Mouse (Mus musculus) adrenal gland, postnatal 0 days (tissue): ENCODE measurements around the gene Inpp5d. TPM values are rescaled to one million over a fixed set of nuclear protein-coding genes. Genes with fewer than 3 reads are reported as not detected.

Experiments used
- polyA plus RNA-seq: library from polyadenylated mRNA; unstranded; fragments of >200 nt; fragmentation: Nextera tagmentation; extraction: Ambion mirVana; gene quantifications from 2 replicates; pipeline ENCODE4 v1.2.1, GENCODE M21; 2015

The Inpp5d gene
- 1.8 and 7.4 TPM in 2 replicates for polyA plus RNA-seq

DNA sequence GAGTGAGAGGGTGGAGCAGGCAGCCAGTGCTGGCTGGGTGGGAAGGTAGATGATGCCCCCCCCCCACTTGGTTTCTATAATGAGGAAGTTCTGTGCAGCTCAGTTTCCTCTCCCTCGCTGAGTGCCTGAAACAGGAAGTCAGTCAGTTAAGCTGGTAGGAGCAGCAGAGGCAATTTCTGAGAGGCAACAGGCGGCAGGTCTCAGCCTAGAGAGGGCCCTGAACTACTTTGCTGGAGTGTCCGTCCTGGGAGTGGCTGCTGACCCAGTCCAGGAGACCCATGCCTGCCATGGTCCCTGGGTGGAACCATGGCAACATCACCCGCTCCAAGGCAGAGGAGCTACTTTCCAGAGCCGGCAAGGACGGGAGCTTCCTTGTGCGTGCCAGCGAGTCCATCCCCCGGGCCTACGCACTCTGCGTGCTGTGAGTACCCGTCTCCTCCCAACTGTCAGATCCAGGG lies at the start of gene Inpp5d:
Inpp5d (plus strand) TSS at position 102 of the 458 bp plus-strand sequence.

DNA sequence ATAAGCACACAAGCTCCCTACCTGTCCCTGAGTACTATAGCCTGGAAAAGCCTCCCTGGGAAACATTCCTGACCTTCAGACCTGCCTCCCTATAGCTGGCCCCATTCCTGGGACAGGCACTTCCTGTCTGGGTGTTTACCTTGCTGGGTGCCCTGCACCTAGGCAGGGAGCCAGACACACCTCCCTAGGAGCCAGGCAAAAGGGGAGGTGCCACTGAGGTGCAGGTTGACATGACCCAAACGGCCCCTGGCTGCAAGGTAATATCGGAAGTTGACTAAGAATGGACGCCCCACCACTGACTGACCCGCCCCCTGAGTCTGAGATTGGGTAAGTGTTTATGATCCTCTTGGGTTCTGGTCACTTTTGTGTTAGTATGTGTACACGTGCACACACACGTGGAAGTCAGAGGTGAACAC lies 46.3 kb upstream of the Inpp5d start, which contains the start of gene Ngef:
Ngef (minus strand) TSS at position 71 of the 416 bp plus-strand sequence.

DNA sequence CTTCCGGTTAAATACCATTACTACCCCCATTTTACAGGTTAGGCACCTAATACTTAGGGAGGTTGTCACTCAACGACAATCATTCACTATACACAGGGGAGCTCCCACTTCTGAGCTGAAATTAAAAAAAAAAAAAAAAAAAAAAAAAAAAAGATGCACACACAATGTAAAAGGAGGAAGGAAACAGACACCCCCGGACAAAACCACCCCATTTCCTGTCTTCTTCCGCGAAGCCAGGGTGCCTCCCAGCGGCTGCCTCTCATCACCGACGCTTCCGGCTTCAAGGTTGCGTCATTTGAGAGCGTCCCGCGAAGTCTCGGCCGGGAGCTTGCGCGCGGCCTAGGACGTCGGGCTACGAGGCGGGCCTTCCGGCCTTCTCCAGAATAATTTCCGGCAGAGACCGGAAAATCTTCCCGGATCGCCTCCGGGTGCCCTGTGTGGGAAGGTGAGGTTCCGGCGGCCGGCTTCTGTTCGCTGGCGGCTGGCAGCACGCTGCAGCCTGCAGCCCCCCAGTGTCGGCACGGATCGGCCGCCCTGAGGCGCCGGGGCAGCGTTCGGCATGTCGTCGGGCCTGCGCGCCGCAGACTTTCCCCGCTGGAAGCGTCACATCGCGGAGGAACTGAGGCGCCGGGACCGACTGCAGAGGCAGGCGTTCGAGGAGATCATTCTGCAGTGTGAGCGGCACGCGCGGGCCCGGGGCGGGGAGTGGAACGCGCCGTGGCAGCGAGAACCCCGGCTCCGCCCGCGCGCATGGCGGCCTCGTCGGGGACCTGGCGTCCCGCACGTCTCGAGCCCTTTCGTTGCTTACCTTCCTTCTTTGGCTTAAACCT lies 135.7 kb downstream of the Inpp5d start, which contains the start of gene Atg16l1:
Atg16l1 (plus strand) TSS at position 230 of the 830 bp plus-strand sequence.

Other genes starting within 250 kb of the Inpp5d start
- gene Kcnj13, start 225.6 kb upstream of the Inpp5d start, polyA plus RNA-seq = 0.36 TPM in 2 replicates
- not detected in 2 replicates for gene Snorc, start 150.0 kb upstream of the Inpp5d start, polyA plus RNA-seq
- 0.17 and 0.25 TPM in 2 replicates for gene Neu2, start 110.4 kb upstream of the Inpp5d start, polyA plus RNA-seq
- gene Ngef, start 46.4 kb upstream of the Inpp5d start, polyA plus RNA-seq = 1.3 and 1.5 TPM in 2 replicates
- 20.3 and 21.1 TPM in 2 replicates for gene Atg16l1, start 135.6 kb downstream of the Inpp5d start, polyA plus RNA-seq
- 3.5 TPM in 2 replicates for gene Sag, start 183.4 kb downstream of the Inpp5d start, polyA plus RNA-seq
- gene Dgkd, start 233.0 kb downstream of the Inpp5d start, polyA plus RNA-seq = 11.5 and 15.1 TPM in 2 replicates